Mouse (Mus musculus) heart, adult 2 months (tissue): ENCODE results near the gene Gm9803.

Source experiments
- CTCF ChIP-seq: fragments of 200-600 bp; IDR thresholded peaks from 2 replicates; pipeline ENCODE4 v1.8.1; 2022; ENCODE audit warnings: antibody characterized with exemption, mild to moderate bottlenecking, moderate library complexity
- EP300 ChIP-seq: fragments of 200-500 bp; IDR thresholded peaks from 2 replicates; pipeline ENCODE4 v1.6.1; 2011; ENCODE audit warnings: low read depth, low read length, control low read depth; ENCODE audit not compliant: insufficient read depth

GRCm38 (mm10) chr10:43516992-43517660 is 6.8 kb upstream of the Gm9803 start:
- TF ChIP-seq CTCF: no peak
- no peak for TF ChIP-seq EP300
